Mouse (Mus musculus) megakaryocyte, adult 5-6 weeks (primary cell): ENCODE measurements at regions not wholly inside any gene's neighbourhood (a gene's known extent, or its start where the extent isn't known, plus 50 kb on each side); places are given as distances from the start of the nearest gene placed in this dataset.

ENCODE experiments used
- ATAC-seq: 2 replicates; pipeline ENCODE4 v1.8.0; 2016; ENCODE audit warnings: mild to moderate bottlenecking, inconsistent platforms; ENCODE audit not compliant: poor library complexity, severe bottlenecking

DNA sequence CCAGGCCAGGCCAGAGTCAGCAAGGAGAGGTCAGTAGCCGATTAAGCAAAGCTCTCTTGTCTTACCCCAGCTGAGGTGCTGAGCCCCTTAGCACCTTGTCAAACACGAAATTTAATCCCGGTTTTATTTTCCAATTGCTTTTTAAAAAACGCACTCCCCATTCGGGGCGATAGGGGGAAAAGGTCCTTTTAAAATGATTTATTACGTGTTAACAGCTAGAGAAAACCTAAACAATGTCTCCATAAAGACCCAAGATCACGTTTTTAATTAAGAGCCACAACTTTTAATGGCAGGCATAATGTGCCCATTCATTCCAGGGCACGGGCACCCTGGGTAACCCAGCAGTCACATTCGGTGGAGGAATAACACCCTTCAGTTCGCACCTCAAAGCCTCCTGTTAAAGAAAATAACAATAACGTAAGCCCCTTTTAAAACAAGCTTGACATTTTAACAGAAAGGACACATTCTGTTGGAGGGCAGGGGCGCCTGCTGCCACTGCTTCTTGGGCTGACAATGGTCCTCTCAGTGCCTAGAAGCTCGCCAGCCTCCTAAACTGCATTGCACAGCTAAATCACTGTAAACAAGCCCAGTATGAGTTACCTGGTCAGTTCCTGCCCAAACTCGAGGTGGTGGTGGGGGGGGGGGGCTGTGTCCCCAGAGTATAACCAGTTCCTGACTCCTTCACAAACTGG is 79.1 kb upstream of the Elac2 start:
- no peak for ATAC-seq

DNA sequence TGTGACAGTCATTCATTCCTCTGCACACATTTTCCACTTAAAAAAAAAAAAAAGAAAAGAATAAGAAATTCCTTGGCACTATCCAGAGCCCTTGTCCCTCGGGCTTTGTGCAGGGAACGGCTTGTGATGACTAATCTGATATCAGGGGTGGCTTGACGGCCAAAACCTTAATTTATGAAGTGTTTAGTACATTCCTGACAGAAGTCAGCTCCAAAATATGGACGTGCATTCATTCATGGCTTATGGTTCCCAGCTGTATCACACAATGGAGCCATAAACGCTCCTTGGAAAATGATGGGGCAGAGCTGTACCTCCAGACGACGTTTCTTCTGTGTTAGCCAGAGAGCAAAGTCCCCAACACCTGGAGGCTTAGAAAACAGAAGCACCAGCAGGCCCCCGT is 62.1 kb upstream of the Elac2 start:
- no peak for ATAC-seq

DNA sequence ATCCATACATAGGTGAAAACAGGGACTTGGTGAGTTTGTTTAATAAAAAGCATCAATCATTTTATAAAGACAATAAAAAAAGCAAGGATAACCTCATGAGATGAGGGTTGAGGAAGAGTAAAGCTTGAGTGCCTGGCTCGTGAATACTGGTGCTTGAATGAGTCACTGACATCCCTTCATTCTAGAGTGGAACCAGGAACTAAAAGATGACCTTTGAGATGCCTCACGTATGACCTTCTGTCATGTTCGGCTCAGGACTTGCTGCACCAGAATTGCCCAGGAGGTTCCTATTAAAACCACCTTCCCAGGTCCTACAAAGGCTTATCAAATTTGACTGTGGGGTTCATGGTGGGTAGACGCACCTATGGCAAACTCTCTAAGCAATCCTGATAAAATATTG is 61.5 kb upstream of the Elac2 start:
- no peak for ATAC-seq

DNA sequence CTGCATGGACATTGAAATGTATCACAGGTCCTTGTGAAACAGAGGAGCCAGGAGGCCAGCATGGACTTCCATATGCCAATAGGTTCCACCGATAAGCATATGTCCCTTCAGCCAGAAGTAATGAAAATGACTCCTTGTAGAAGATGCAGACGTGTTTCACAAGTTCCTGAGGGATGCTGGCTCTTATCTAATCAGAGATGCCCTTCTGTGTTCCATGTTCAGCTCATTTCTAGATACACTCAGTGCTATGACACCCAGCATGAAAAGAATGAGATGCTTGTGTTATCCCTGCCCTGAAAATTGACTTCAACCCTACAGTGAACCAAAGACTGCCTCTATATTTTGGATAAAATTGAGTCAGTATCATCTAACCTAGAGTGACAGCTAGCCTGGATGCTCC is 53.8 kb upstream of the Elac2 start:
- no peak for ATAC-seq

DNA sequence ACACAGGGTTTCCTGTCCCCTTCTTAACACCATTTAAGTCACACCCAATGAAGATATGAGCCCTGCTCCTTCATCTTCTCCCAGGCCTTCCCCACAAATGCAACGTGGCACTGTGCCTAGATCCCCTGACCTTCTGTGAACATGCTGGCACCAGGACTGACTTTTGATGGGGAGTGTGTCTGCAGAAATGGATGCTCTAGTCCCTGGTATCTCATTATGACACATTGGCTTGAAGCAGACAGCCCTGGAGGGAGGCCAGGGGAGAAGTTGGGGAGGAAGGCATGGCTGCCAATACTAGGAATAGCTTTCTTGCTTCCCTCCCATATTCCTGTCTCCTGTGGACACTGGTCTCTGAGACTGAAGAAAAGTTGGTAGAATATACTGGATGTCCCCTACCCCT is 52.9 kb upstream of the Elac2 start:
- no peak for ATAC-seq
